Mouse (Mus musculus): ENCODE data around the gene Zfp456. TPM values are rescaled to one million over a fixed set of nuclear protein-coding genes. Genes with fewer than 3 reads are reported as not detected.
A peak's percentile ranks its signal among the peaks of the same experiment; 100 is the strongest.

The Zfp456 gene
- total and polyA plus RNA-seq, 2 experiments from 2014 or later, result 0.24 to 0.37 TPM

GRCm38 (mm10) chr13:67332019-67332724 lies 43.4 kb downstream of the Zfp456 start, which contains the start of gene Zfp595:
Zfp595 (minus strand) TSS chr13:67332570.
- no peaks in the 10 kb centered on the region for H3K27me3 ChIP-seq (ENCODE audit: insufficient read depth, low read length)
- H3K36me3 ChIP-seq (ENCODE audit: insufficient read depth, low read length), result no peaks in the 10 kb centered on the region
- peak within 1 kb of the TSS; percentile 66 for H3K4me2 ChIP-seq (ENCODE audit: low read depth, low read length)
- peaks cover 4% of the 10 kb centered on the region; the same call in 1 of the 2 replicates for H3K4me1 ChIP-seq (ENCODE audit: insufficient read depth, low read length)
- H3K27ac ChIP-seq, result peak within 1 kb of the TSS; percentile 21; the same call in 1 of the 2 replicates
- ATAC-seq (peak; percentile 95), DNase-seq (ENCODE audit: low spot score) (peak; percentile 88)
- 18% methylated on average over 17 of the region's 17 CpGs for WGBS
- H3K9ac ChIP-seq (replicated peaks; ENCODE audit: low read length), result peak within 1 kb of the TSS; percentile 48
- H3K9me3 ChIP-seq (ENCODE audit: low read length), result no peaks in the 10 kb centered on the region; the same call in 1 of the 2 replicates
- TF ChIP-seq CTCF (IDR thresholded peaks at IDR 0.05; ENCODE audit: low read depth), result peak; percentile 72
- peak within 1 kb of the TSS; percentile 51 for H3K4me3 ChIP-seq (ENCODE audit: low read length)

Other genes starting within 250 kb of the Zfp456 start
- gene Rsl1, start 202.6 kb downstream of the Zfp456 start, total RNA-seq (2014; rRNA removed), result 3.0 and 7.3 TPM in 2 replicates
- gene Rsl1, start 202.6 kb downstream of the Zfp456 start, polyA plus RNA-seq (2015; fragmentation: Nextera tagmentation; extraction: Ambion mirVana), result 2.3 and 2.8 TPM in 2 replicates
- 0.79 and 1.0 TPM in 2 replicates for gene Zfp455, start 181.3 kb downstream of the Zfp456 start, total RNA-seq (2014; rRNA removed)
- gene Zfp455, start 181.3 kb downstream of the Zfp456 start, polyA plus RNA-seq (2015; fragmentation: Nextera tagmentation; extraction: Ambion mirVana), result 0.80 and 1.6 TPM in 2 replicates
- gene Zfp458, start 97.3 kb downstream of the Zfp456 start, total RNA-seq (2014; rRNA removed), result 5.2 and 11.1 TPM in 2 replicates
- 3.2 and 4.3 TPM in 2 replicates for gene Zfp458, start 97.3 kb downstream of the Zfp456 start, polyA plus RNA-seq (2015; fragmentation: Nextera tagmentation; extraction: Ambion mirVana)
- 1.6 and 3.7 TPM in 2 replicates for gene Zfp457, start 69.3 kb downstream of the Zfp456 start, total RNA-seq (2014; rRNA removed)
- gene Zfp457, start 69.3 kb downstream of the Zfp456 start, polyA plus RNA-seq (2015; fragmentation: Nextera tagmentation; extraction: Ambion mirVana), result 0.73 and 0.81 TPM in 2 replicates
- gene Zfp595, start 43.2 kb downstream of the Zfp456 start, total RNA-seq (2014; rRNA removed), result 2.5 and 4.1 TPM in 2 replicates
- gene Zfp595, start 43.2 kb downstream of the Zfp456 start, polyA plus RNA-seq (2015; fragmentation: Nextera tagmentation; extraction: Ambion mirVana), result 0.66 and 0.84 TPM in 2 replicates
- gene Gm28044, start 15.3 kb downstream of the Zfp456 start, total RNA-seq (2014; rRNA removed), result not detected in 2 replicates
- 0.51 TPM in 1 of 2 replicates, not detected in the other for gene Gm28044, start 15.3 kb downstream of the Zfp456 start, polyA plus RNA-seq (2015; fragmentation: Nextera tagmentation; extraction: Ambion mirVana)
- gene Zfp953, start 15.2 kb downstream of the Zfp456 start, total RNA-seq (2014; rRNA removed), result 0.43 and 0.84 TPM in 2 replicates
- 0.23 and 0.24 TPM in 2 replicates for gene Zfp953, start 15.2 kb downstream of the Zfp456 start, polyA plus RNA-seq (2015; fragmentation: Nextera tagmentation; extraction: Ambion mirVana)
- gene Gm28041, start 77 bp downstream of the Zfp456 start, total RNA-seq (2014; rRNA removed), result not detected in 2 replicates
- not detected in 2 replicates for gene Gm28041, start 77 bp downstream of the Zfp456 start, polyA plus RNA-seq (2015; fragmentation: Nextera tagmentation; extraction: Ambion mirVana)
- 1.3 and 2.9 TPM in 2 replicates for gene Zfp429, start 24.0 kb upstream of the Zfp456 start, total RNA-seq (2014; rRNA removed)
- gene Zfp429, start 24.0 kb upstream of the Zfp456 start, polyA plus RNA-seq (2015; fragmentation: Nextera tagmentation; extraction: Ambion mirVana), result 1.0 and 2.1 TPM in 2 replicates
- gene Zfp459, start 45.6 kb upstream of the Zfp456 start, total RNA-seq (2014; rRNA removed), result 0.78 and 3.0 TPM in 2 replicates
- gene Zfp459, start 45.6 kb upstream of the Zfp456 start, polyA plus RNA-seq (2015; fragmentation: Nextera tagmentation; extraction: Ambion mirVana), result 0.63 and 1.6 TPM in 2 replicates
- 4.0 and 12.6 TPM in 2 replicates for gene Zfp874a, start 75.8 kb upstream of the Zfp456 start, total RNA-seq (2014; rRNA removed)
- gene Zfp874a, start 75.8 kb upstream of the Zfp456 start, polyA plus RNA-seq (2015; fragmentation: Nextera tagmentation; extraction: Ambion mirVana), result 3.5 and 3.9 TPM in 2 replicates
- 9.7 and 12.7 TPM in 2 replicates for gene Zfp874b, start 108.4 kb upstream of the Zfp456 start, total RNA-seq (2014; rRNA removed)
- gene Zfp874b, start 108.4 kb upstream of the Zfp456 start, polyA plus RNA-seq (2015; fragmentation: Nextera tagmentation; extraction: Ambion mirVana), result 2.0 and 2.4 TPM in 2 replicates
- 3.0 and 3.6 TPM in 2 replicates for gene Zfp58, start 124.7 kb upstream of the Zfp456 start, total RNA-seq (2014; rRNA removed)
- 3.7 and 4.4 TPM in 2 replicates for gene Zfp58, start 124.7 kb upstream of the Zfp456 start, polyA plus RNA-seq (2015; fragmentation: Nextera tagmentation; extraction: Ambion mirVana)
- gene Gm26965, start 150.3 kb upstream of the Zfp456 start, total RNA-seq (2014; rRNA removed), result not detected in 2 replicates
- gene Gm26965, start 150.3 kb upstream of the Zfp456 start, polyA plus RNA-seq (2015; fragmentation: Nextera tagmentation; extraction: Ambion mirVana), result 0.45 TPM in 1 of 2 replicates, not detected in the other
- 22.8 and 23.4 TPM in 2 replicates for gene Zfp87, start 150.4 kb upstream of the Zfp456 start, total RNA-seq (2014; rRNA removed)
- gene Zfp87, start 150.4 kb upstream of the Zfp456 start, polyA plus RNA-seq (2015; fragmentation: Nextera tagmentation; extraction: Ambion mirVana), result 27.0 and 33.3 TPM in 2 replicates
- 14.3 and 23.1 TPM in 2 replicates for gene Zfp748, start 178.0 kb upstream of the Zfp456 start, total RNA-seq (2014; rRNA removed)
- gene Zfp748, start 178.0 kb upstream of the Zfp456 start, polyA plus RNA-seq (2015; fragmentation: Nextera tagmentation; extraction: Ambion mirVana), result 7.6 and 7.8 TPM in 2 replicates
- 4.1 and 5.2 TPM in 2 replicates for gene Zfp729b, start 233.9 kb upstream of the Zfp456 start, total RNA-seq (2014; rRNA removed)
- 3.1 and 3.3 TPM in 2 replicates for gene Zfp729b, start 233.9 kb upstream of the Zfp456 start, polyA plus RNA-seq (2015; fragmentation: Nextera tagmentation; extraction: Ambion mirVana)

All from hindbrain, postnatal 0 days (tissue).